Mouse (Mus musculus) urinary bladder, postnatal 14 days (tissue): Measurements from ENCODE around the gene Zc3h12a.

ENCODE experiments used
- DNase-seq: peaks from one replicate; pipeline ENCODE4 v3.0.0; 2021; ENCODE audit warnings: low spot score

Zc3h12a gene

DNA sequence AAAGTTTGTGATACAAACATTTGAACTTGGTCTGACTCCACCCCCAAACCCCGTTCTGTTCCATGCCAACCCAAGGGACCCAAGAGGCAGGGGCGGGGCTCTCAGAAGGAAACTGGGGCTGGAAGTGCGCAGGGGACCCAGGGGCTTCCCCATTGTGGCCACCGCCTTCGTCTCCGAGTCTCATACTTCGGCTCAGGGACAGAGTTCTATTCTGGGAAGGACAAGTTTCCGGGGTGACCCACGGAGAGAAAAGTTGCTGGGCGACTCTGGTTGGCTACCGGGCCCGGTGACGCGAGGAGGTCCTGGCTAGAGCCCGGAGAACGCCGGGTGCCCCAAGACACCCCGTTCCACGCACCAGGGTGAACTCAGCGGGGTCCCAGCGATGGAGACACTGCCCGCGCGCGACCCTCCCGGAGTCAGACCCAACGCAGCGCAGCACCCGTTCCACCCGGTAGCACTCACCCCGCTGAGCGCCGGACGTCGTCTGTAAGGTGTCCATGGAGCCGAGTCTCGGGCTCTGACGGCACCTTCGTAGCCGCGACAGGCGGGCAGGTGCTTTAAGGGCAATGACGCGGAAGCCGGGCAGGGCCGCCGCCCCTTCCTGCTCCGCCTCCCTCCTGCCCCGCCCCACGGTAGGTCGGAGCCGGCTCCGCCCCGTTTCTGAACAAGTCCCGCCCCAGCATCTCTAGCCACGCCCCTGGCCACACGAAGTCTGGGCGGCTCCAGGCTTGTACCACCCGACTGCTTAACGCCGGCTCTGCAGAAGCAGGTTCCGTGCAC is at the start of gene Zc3h12a:
TSS of gene Zc3h12a (minus strand) at position 536 of the 780 bp plus-strand sequence.
- peak; percentile 94 for DNase-seq

DNA sequence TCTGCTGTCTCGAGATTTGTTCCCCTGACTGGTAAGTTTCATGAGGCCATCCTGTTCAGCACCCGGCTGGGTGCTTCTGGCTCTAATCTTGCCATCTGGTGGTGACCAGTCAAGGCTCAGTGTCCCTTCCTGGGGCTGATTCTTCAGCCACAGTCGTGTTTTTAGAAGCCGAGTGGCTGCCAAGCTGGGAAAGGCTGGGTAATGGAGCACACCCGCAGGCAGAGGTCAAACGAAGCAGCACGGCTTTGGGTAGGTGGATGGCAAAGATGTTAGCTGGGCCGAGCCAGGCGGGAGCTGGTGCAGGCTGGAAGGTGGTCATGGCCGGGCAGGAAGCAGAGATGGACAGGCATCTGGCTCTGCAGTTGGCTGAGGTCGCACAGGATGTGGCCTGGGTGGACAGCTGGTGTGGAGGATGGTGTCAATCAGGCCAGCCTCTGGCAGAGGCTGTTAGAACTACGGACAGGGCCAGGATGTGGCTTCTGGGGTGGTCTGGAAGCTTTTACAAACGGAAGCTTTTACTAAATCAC is 49.1 kb upstream of the Zc3h12a start:
- DNase-seq = no peak

DNA sequence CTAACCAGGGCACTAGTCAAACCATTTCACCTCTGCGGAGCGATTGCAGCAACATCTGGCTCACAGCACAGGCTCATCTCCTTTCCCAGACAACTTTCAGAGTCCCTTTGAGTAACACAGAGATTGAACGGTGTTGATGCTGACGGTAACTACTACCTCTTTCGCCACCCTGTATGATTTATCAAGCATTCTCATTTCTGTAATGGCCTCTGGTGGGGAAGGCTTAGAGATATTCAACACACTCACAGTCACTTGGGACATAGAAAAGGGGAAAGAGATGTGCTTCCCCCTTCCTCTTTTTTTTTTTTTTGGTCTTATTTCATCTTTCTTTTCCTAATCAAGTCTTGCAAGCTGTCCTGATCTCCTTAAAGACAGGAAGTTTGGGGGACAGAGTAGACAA is 48.5 kb upstream of the Zc3h12a start:
- DNase-seq = no peak

DNA sequence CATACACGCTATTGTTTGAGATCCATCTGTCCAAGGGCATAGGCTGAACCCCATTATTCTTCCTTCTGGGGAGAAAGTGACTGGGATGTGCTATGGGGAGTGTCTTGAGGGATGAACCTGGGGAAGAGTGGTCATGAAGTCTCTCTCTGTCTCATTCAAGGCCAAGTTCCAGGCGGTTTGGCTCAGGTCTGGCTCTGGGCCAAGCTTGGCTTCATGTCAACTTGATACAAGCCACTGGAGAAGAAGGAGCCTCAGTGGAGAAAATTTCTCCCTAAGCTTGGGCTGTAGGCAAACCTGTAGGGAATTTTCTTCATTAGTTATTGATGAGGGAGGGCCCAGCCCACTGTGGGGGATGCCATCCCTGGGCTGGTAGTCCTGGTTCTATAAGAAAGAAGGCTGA is 48.0 kb upstream of the Zc3h12a start:
- peak; percentile 29 for DNase-seq

DNA sequence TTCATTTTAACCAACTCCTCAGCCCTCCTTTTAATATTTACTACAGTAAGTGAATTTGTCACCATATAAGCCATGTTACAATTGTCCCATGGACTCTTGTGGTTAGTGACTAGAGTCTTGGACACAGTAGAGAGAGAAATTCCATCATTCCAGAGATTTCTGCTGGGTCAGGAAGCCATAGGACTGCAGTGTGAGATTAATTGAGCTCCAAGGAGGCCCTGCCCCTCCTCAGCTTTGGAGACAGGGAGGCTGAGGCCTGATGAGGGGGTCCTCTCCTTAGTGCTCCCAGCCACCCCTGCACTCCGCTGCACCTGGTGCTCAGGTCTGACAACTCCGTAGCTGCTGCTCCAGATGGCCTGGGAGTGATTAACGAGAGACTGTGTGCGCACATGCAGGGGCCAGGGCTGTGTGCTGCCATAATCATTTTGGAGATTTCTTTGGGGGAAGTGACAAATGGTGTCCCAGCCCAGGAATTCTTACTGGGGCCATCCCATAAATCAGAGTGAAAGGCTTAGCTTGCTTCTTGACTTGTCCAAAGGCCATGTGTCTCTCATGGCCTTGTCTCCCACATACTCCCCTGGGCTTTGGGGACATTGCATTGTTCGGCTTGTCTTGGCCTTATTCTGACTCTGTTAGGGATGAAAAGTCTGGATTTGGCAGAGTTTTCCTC is 47.0 kb upstream of the Zc3h12a start:
- no peak for DNase-seq

DNA sequence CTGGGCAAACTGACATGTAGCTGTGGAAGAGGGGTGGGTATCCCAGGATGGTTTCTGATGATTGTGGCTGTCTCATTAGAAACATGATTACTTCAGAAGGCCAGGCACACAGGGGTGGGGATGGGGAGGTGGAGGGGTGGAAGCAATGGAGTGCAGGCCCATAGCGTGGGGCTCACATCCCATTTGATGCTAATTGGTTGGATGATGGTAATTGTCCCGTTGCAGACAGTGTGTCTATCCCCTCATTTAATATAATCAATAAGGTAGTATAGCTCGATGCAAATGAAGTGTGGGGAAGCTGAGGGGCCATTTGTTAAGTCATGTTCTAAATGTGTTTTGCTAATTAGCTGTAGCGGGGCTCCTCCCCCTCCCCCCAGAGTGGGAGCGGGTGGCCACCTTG is 45.5 kb upstream of the Zc3h12a start:
- DNase-seq = no peak

DNA sequence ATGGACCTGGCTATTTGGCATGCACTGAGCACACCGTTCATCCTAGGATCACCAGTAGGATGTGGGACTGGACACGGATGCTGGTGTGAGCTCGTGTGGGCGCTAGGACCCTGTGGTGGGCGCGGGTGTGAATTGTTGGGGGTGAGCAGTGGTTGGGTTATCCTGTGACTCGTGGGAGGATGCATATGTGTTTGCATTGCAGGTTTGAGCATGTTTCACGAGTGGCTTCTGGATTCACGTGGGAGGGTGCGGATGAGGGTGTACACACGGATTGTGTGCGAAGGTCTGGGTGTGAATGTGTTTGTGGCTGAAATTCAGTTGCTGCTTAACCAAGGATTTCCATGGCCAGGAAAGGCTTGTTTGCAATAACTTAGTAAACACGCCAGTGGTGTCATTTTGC is 45.1 kb upstream of the Zc3h12a start:
- no peak for DNase-seq

DNA sequence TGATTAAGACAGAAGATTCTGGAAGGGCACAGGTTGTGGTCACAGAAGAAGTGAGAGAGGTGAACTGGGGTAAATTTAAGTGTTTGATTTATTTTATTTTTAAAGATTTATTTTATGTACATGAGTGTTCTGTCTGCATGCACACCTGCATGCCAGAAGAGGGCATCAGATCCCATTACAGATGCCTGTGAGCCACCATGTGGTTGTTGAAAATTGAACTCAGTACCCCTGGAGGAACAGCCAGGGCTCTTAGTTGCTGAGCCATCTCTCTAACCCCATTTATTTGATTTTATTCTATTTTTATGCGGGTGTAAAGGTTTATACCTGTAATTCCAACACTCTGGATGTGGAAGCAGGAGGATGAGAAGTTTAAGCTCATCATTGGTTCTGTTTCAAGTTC is 40.1 kb upstream of the Zc3h12a start:
- DNase-seq = no peak

DNA sequence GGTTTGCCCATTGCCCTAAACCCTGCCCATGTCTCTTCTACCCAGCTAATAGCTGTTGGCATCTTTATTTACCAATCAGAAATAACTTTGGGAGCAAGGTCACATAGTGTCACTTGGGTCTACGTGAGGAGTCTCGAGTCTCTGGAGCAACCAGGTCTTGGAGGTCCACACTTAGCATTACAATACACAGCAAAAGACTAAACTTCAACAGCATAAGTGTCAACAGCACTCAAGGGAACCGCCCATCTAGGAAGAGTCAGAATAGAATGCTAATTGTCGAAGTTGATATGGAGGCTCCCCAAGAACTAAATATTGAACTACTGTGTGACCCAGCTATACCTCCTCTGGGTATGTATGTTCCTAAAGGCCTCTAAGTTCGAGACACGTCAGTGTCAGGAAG is 37.2 kb upstream of the Zc3h12a start:
- DNase-seq = no peak

DNA sequence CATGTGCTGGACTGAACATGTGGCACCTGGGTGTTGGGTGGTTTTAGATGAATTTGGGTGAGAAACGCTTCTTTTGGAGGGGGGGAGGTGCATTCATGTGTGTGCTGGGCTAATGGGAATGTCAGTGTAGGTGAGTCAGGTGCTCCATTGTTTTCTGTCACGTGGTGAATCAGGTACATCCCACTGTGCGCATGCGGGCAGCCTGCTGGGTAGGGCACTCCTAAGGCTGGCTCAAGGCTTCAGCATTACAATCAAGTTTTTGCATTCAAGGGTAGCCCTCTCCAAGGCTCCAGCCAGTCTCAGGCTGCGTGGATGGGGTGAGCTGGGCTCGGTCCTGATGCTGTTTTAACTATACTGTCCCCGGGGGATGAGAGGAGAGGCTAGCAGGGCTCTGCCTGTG is 35.1 kb upstream of the Zc3h12a start:
- no peak for DNase-seq

DNA sequence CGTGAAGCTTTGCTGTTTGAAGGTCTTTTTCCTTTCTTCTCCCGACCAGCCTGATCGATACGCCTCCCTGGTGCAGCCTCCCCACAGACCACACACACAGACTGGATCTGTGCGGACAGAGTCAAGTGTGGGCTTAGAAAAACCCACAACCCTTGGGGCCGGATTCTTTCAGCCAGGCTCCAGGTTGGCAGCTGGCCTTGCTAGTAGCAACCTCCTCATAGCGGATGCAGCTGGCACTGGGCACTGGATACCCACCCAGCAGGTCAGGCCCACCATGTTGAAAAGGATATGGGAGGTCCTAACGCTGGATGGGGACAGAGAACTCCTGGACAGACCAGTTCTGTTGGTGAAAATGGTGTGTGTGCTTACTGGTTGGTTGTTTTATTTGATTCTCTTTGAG is 33.8 kb upstream of the Zc3h12a start:
- DNase-seq = no peak

DNA sequence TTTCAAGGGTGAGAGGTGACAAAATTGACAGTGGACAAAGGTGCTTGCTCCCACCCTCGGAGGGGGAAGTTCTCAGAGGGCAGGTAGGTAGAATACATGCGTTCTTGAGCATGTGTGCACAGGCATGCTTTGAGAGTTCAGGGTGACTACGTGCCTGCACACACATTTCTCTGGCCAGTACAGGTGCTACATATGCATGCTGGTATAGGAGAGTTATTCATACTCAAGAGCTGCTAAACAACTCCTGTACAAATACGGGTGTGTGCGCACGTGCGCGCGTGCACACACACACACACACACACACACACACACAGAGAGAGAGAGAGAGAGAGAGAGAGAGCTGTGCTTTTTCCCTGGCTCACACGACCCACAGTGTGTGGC is 33.3 kb upstream of the Zc3h12a start:
- no peak for DNase-seq

DNA sequence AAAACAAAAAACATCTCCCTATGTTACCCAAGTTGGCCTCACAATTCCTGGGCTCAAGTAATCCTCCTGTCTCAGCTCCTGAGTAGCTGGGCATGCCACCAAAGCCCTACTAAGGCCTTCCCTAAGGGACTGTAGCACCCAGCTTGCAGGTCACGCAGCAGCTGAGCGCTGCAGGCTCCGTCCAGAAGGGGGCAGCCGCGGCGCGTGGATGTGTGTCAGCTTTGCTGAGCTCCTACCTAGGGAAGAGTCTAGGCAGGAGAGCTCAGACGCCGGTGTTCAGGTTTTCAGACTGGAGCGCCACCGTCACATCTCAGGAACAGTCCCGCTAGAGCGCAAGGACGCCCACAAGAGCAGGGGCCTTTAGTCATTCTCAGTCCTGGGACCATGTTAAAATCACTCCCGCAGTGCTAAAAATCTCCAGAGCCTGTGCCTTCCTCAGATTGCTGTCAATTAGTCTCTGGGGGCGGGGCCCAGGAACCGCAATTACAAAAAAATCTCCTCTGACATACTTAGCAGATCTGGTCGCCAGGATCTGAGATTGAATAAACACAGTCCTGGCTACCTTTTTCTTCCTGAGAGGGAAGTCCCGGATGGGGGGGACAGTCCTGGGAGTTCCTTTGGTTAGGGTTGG is 32.8 kb upstream of the Zc3h12a start:
- peak; percentile 89 for DNase-seq

DNA sequence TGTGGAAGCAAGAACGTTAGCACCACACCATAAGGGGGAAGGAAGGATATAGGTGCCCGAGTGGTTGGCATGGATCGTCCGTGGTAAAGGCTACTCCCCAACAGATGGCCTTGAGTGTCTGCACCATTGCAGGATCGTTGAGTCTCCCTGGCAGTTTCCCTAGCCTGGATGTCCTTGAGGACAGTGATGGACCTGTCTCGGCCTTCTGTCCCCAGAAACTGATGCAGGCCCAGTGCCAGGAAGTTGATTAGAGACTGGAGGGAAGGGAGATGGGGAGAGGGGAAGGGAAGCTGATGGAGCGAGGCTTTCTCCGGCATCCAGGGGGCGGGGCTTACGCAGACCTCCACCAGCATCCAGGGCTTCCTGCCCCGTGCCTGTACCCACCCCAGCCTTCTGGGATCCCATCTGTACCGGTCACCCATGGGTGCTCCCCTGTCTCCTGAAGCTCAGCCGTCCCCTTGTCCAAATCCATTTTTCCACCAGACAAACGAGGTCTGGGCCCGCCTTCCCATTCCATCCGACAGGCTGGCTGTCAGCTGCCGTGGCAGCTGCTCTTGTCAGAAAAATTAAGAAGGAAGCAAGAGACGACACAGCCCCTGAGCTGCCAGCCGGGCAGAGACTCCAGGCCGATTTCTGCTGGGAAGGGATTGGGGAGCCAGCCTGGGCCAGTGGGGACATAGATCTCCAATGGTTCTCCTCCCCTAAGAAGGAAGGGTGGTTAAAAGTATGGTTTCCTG is 31.1 kb upstream of the Zc3h12a start:
- no peak for DNase-seq

DNA sequence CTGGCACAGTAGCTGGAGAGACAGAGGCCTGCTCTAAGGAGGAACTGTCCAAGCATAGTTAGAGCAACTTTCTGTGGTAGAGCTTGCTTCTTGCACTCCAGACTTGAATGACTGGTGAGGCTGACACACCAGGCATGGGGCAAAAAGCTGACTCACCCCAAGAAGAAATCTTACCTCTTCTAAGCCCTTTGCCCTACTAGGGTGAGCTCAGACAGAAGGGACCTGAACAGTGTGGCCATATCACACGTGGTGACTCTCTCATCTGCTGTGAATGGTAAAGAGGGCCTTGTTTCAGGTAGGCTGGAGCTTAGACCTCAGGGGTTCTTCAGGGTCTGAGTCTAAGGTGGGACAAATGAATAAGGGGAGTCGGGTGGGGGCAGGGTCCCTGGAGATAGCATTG is 30.4 kb upstream of the Zc3h12a start:
- DNase-seq = no peak

DNA sequence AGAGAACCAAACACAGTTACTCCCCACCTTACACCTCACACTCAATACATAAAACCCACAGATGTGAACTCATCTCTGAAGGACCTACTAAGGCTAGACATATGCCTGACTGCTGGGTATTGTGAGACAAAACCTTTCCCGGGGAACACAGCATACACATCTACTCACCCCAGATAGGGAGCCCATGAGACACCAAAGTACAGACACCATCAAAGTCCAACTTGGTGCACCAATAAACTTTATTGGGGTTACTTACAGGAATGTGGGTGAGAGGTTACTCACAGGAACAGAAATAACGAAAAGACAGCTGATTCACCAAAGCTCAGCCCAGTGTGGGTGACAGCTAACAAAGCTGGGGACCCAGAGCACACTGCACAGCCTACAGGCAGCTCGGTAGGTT is 29.7 kb upstream of the Zc3h12a start:
- no peak for DNase-seq

DNA sequence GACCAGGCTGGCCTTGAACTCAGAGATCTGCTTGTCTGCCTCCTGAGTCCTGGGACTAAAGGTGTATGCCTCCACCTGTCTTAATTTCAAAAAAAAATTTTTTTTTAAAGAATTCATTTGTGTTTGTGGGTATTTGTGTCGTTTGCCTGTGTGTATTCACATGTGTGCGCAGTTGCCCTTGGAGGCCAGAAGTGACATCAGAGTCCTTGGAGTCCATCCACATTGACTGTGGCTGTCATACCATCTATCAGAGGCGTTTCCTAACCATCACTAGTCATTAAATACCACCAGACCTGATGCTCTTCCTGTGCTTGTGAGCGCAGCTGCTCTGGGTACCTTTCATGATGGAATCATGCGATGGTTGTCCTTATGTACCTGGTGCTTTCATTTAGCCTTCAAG is 28.0 kb upstream of the Zc3h12a start:
- no peak for DNase-seq

DNA sequence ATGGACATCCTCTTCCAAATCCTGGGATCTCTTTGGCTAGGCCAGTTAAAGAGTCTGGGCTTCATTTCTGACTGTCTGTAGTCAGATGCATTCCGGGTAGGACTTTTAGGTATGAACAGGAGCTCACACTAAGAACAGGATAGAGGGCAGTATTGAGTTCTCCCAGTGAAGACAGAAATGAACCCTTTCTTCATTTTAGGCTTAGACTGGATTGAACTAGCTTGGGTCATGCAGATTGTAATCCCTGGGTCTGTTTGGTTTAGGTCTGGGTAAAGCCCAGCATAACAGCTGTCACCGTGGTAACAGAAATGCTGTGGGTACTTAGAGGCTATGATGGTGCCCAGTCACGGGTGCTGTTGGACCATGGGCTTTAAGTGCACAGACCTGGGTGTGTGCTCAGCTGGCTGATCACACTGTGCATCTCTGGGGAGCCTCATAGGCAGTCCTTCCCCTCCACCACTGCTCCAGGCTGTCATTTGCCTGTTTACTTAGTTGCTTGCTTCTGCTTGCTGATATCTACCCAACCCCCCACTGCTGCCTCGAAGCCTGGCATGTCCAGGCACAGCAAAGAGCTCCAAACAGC is 26.1 kb upstream of the Zc3h12a start:
- DNase-seq = no peak

DNA sequence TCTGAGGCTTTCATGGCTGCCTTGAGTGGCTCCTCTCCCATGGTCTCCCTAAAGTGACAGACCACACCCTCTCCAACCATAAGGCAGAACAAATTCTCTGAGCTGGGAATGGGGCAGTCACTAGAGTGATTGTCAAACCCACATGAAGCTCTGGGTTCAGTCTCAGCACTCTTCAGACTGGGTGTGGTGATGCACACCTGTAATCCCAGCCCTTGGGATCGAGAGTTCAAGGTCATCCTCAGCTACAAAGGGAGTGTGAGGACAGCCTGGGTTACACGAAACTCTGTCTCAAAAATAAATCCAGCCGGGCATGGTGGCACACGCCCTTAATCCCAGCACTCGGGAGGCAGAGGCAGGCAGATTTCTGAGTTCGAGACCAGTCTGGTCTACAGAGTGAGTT is 24.8 kb upstream of the Zc3h12a start:
- DNase-seq = no peak

DNA sequence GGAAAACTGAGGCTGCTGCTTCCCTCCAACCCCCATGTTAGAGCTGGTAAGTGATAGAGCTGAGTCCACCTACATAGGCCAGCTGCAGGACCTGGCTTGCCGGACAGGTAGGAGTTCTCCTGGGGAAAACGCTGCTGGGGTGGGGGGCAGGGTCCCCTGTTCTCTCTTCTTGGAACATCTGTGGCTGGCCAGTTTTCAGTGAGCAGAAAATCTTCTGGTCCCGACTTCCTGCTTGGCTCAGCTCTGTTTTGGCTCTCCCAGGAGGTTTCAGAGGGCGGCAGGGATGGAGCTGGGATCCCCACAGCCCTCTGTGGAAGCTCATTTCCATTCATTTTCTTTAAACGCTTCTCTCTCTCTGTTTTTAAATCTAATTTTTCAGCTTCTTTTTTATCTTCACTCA is 21.8 kb upstream of the Zc3h12a start:
- DNase-seq = no peak

DNA sequence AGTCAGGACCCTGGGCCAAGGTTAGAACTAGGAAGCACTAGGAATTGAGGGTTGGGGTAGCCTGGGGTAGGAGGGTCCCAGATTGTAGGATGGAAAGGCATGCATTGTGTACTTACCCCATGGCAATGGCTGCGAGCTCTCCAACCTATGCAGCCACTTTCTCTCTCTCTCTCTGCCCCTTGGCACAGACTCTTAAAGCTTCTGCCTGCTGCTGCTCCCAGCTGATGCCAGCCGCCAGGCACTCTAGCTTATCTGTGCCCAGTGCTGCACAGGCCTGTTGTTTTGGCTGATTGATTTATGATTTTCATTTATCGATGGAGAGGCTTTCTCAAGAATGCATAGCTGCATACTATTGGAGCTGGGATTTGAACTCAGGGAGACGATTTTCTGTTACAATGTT is 20.3 kb upstream of the Zc3h12a start:
- no peak for DNase-seq

DNA sequence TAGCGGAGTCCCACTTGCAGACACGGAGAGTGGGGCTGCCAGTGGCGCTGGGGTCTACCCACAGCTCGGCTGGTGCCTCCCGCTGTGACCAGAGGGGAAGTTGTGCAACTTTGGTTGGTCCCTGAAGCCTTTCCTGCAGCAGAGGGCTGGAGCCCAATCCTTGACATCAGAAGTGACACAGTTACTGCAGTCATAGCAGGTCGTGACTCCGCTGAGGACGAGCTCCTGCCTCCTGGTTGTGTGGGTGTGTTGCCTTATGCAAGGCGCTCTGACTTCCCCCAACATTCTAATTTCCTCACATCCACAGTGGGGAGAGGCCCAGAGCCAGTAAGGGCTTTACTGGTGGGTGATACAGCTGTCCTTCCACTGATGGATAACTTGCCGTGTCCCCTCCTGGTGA is 17.6 kb upstream of the Zc3h12a start:
- no peak for DNase-seq
